Mouse (Mus musculus) embryonic facial prominence, embryonic 11.5 days (tissue): ENCODE measurements around the gene N4bp2. TPM values are rescaled to one million over a fixed set of nuclear protein-coding genes. Genes with fewer than 3 reads are reported as not detected.

Experiments
- ATAC-seq: fragments of 200-750 bp; cut with Nextera tagmentation; replicated peaks from 2 replicates; pipeline ENCODE4 v1.8.0; 2017; ENCODE audit warnings: low read depth; ENCODE audit not compliant: insufficient number of reproducible peaks, low FRiP score, low TSS enrichment
- DNase-seq: peaks from one replicate; pipeline ENCODE4 v3.0.0-alpha.2; 2015; ENCODE audit warnings: low spot score
- H3K27ac ChIP-seq: fragments of 300-500 bp; sonication (generic); replicated peaks from 2 replicates; pipeline ENCODE4 v1.5.1; 2014; ENCODE audit warnings: mild to moderate bottlenecking, low read depth, low read length, control low read depth
- H3K27me3 ChIP-seq: fragments of 300-500 bp; sonication (generic); 2 replicates; pipeline ENCODE4 v1.6.1; 2014; ENCODE audit warnings: mild to moderate bottlenecking, low read length, moderate library complexity, mixed read lengths; ENCODE audit not compliant: control insufficient read depth, insufficient read depth
- H3K36me3 ChIP-seq: fragments of 300-500 bp; sonication (generic); replicated peaks from 2 replicates; pipeline ENCODE4 v1.6.1; 2014; ENCODE audit warnings: low read depth, mild to moderate bottlenecking, low read length, moderate library complexity, mixed read lengths; ENCODE audit not compliant: control insufficient read depth, insufficient read depth
- H3K4me1 ChIP-seq: fragments of 300-500 bp; sonication (generic); 2 replicates; pipeline ENCODE4 v1.6.1; 2014; ENCODE audit warnings: low read length, mixed read lengths; ENCODE audit not compliant: control insufficient read depth, insufficient read depth
- H3K4me2 ChIP-seq: fragments of 300-500 bp; sonication (generic); 2 replicates; pipeline ENCODE4 v1.6.1; 2014; ENCODE audit warnings: low read depth, mild to moderate bottlenecking, control low read depth, low read length, moderate library complexity
- H3K4me3 ChIP-seq: fragments of 300-500 bp; sonication (generic); 2 replicates; pipeline ENCODE4 v1.5.1; 2014; ENCODE audit warnings: low read depth, low read length, control low read depth
- H3K9ac ChIP-seq: fragments of 300-500 bp; sonication (generic); replicated peaks from 2 replicates; pipeline ENCODE4 v1.6.1; 2014; ENCODE audit warnings: mild to moderate bottlenecking, control low read depth, low read length
- H3K9me3 ChIP-seq: fragments of 300-500 bp; sonication (generic); replicated peaks from 2 replicates; pipeline ENCODE4 v1.6.1; 2016; ENCODE audit warnings: mild to moderate bottlenecking, low read length, inconsistent platforms, mixed read lengths; ENCODE audit not compliant: control insufficient read depth
- WGBS: fragments of 180-500 bp; shearing (Covaris S2); extraction: QIAGEN DNeasy Blood & Tissue Kit; methylation state at CpG from one replicate; pipeline ENCODE4 v1.1.7; 2014; 5-methylcytosine and 5-hydroxymethylcytosine counted together
- polyA plus RNA-seq: library from polyadenylated mRNA; unstranded; fragments of >200 nt; fragmentation: Nextera tagmentation; extraction: Ambion mirVana; gene quantifications from 2 replicates; pipeline ENCODE4 v1.2.1, GENCODE M21; 2014

The N4bp2 gene
- polyA plus RNA-seq, 1 experiment from 2014 or later, result 50.7 TPM

DNA sequence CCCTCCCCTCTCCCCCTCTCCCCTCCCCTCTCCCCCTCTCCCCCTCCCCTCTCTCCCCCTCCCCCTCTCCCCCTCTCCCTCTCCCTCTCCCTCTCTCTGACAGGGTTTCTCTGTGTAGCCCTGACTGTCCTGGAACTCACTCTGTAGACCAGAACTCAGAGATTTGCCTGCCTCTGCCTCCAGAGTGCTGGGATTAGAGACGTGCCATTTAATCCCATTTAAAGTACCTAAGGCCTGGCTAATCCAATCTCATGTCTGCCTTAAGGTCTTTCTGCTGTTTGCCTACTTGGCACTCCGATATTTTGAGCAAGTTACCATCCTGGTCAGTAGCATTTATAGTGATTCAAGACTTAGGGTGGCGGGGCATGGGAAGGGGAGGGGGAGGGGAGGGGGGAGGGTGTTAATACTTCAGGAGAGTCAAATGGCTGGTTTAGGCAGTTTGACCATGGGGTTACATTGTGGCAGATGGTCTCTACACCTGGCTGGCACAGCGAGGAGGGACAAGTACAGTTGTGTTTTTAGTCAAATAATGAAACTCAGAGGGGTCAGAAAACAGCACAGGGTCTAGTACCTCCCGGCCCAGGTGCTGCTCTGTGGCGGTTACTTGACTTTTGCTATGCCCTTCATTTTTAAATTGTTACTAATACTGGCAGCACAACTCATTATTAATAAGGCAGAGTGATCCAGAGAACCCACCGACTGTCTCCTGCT lies 99.1 kb downstream of the N4bp2 start:
- Histone ChIP-seq H3K27ac (no peak overlapping the region), H3K9ac (no peak overlapping the region), H3K4me1 (no peaks in the 10 kb centered on the region), H3K27me3 (no peaks in the 10 kb centered on the region), H3K9me3 (no peaks in the 10 kb centered on the region), H3K36me3 (no peaks in the 10 kb centered on the region), H3K4me2 (no peak overlapping the region), H3K4me3 (no peak overlapping the region)
- ATAC-seq, result no peak
- 91% methylated on average over 7 of the region's 7 CpGs for WGBS
- DNase-seq, result no peak

DNA sequence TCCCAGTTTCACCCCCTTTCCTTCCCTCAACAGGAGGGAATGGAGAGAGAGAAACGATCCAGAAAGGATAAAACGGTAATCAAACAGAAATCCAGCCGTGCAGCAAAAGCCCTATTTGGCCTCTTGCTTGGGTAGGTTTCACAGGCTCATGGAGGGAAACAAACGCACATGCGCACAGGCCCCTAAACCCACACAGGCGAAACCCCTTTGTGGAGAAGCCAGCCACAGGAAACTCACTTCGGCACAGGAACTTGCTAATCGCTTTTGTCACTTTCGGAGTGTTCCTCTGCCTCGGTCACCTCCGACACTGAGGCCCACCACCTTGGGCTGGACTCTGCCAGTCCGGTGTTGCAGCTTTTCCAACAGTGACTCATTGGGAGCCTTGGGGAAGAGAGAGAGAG lies 100.0 kb downstream of the N4bp2 start:
- H3K27me3 ChIP-seq, result no peaks in the 10 kb centered on the region
- no peak for DNase-seq
- no peak overlapping the region for H3K4me3 ChIP-seq
- 79% methylated on average over 12 of the region's 12 CpGs for WGBS
- no peaks in the 10 kb centered on the region for H3K36me3 ChIP-seq
- no peak overlapping the region for H3K4me2 ChIP-seq
- H3K9me3 ChIP-seq, result no peaks in the 10 kb centered on the region
- H3K4me1 ChIP-seq, result no peaks in the 10 kb centered on the region
- H3K9ac ChIP-seq, result no peak overlapping the region
- ATAC-seq, result no peak
- no peak overlapping the region for H3K27ac ChIP-seq

DNA sequence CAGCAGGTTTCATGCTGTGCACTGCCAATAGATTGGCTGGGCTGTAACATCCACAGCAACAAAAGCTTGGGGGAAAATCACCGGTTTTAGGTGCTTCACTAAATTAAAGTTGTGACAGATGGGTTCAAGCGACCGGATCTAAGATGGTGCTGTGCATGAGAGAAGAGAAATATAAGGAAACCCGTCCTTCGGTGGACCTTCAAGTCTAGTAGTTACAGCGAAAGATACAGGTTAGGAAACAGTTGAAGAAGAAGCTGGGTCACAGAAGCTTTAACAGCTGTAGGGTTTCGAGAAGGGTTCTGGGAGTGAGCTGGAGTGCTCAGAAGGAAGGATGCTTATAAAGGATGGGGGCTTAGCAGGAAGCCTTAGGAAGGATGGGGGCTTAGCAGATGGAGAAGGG lies 101.2 kb downstream of the N4bp2 start:
- Histone ChIP-seq H3K9ac (no peak overlapping the region), H3K27me3 (no peaks in the 10 kb centered on the region), H3K27ac (no peak overlapping the region), H3K4me2 (no peak overlapping the region), H3K36me3 (no peaks in the 10 kb centered on the region), H3K4me3 (no peak overlapping the region), H3K4me1 (no peaks in the 10 kb centered on the region), H3K9me3 (no peaks in the 10 kb centered on the region)
- DNase-seq, result no peak
- ATAC-seq, result no peak
- 98% methylated on average over 7 of the region's 7 CpGs for WGBS

DNA sequence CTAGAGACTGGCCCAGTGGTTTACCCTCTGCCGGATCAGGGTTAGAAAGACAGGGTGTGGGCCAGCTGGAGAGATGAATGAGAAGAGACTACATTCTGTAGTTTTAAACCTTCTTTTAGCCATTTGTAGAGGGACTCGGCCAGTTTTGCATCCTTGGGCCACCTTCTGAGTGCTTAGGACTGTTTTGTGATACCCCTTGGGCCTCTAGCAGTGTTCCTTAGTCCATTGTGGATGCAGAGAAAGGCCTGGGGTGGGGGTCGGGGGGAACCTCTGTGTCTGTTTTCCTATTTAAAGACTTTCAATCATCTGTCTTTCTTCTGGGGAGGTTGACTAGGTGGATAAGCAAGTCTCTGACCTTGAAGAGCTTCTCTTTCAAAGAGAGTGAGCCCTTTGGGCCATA lies 101.6 kb downstream of the N4bp2 start:
- no peaks in the 10 kb centered on the region for H3K9me3 ChIP-seq
- H3K27me3 ChIP-seq, result no peaks in the 10 kb centered on the region
- H3K27ac ChIP-seq, result no peak overlapping the region
- H3K4me3 ChIP-seq, result no peak overlapping the region
- 77% methylated on average over 3 of the region's 3 CpGs for WGBS
- no peak overlapping the region for H3K4me2 ChIP-seq
- H3K36me3 ChIP-seq, result no peaks in the 10 kb centered on the region
- H3K4me1 ChIP-seq, result no peaks in the 10 kb centered on the region
- no peak overlapping the region for H3K9ac ChIP-seq
- DNase-seq (no peak), ATAC-seq (no peak)

DNA sequence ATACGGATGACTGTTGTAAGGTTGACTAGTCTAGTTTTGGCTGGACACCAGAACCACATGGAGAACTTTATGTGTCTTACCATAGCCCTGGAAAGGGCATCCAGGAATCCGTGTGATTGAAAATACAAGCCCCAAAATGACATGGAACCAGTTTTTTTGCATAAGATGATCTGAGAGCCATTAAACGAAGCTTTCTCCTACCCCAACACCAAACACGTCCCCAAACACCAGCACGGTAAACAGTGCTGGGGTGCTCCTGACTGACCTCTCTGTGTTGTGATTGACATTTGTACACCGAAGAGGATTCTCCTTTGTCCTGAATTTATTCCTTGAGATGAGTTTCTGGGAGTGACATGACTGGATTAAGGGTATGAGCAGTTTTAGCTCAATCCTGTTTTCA lies 103.3 kb downstream of the N4bp2 start:
- no peak overlapping the region for H3K27ac ChIP-seq
- H3K9ac ChIP-seq, result no peak overlapping the region
- H3K9me3 ChIP-seq, result no peaks in the 10 kb centered on the region
- no peak for DNase-seq
- no peak for ATAC-seq
- H3K4me1 ChIP-seq, result no peaks in the 10 kb centered on the region
- no peaks in the 10 kb centered on the region for H3K36me3 ChIP-seq
- 92% methylated on average over 6 of the region's 6 CpGs for WGBS
- no peak overlapping the region for H3K4me2 ChIP-seq
- no peak overlapping the region for H3K4me3 ChIP-seq
- no peaks in the 10 kb centered on the region for H3K27me3 ChIP-seq

DNA sequence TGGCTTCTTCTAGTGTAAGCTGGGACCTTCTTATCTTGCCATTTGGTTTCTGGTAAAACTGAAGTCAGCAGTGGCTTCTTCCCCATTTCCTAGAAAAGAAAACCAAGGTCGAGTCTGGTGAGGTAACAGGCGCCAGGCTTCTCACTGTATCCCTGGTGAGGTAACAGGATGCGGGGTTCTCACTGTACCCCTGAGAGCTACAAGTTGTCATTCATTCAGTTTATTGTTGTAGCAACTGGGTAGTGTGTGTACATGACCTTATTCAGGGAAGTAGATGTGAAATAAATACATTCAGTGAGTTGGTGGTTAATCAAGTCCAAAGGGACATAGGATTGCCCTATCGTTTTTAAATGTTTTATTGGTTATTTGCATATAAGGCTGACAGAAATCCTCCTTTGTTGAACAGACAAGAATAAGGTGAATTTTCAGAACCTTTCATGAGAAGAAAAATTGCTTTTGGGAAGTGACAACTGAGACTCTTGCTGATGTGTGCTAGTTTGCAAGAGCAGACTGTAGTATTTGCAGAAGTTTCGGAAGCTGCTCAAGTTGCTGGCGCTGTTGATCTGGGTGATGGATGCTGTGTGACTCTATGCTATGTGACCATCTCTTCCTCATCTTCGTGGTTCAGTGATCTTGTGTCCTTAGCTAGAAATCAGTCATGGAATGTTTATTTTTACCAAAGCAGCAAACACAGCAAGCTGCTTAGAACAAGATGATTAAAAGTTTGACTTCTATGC lies 104.2 kb downstream of the N4bp2 start:
- no peaks in the 10 kb centered on the region for H3K9me3 ChIP-seq
- ATAC-seq (no peak), DNase-seq (no peak)
- H3K27ac ChIP-seq, result no peak overlapping the region
- no peak overlapping the region for H3K9ac ChIP-seq
- 85% methylated on average over 7 of the region's 7 CpGs for WGBS
- no peaks in the 10 kb centered on the region for H3K4me1 ChIP-seq
- H3K36me3 ChIP-seq, result no peaks in the 10 kb centered on the region
- no peak overlapping the region for H3K4me3 ChIP-seq
- H3K27me3 ChIP-seq, result no peaks in the 10 kb centered on the region
- H3K4me2 ChIP-seq, result no peak overlapping the region

DNA sequence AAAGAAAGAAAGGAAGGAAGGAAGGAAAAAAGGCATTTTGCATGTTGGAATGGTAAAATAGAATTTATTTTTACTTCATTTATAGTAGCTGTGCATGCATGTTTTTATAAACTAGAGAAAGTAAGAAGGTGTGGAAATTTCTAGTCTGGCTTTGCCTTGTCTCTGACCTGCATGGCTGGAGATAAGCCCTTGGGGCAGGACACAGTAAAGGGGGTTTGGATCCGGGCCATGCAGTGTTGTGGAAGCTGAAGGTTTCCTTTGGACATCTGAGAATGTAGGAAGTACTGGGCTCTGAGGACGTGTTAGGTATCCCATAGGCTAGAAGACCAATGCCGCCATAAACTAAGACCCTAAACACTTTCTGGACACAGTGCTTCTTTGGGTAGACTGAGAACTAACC lies 105.1 kb downstream of the N4bp2 start:
- 66% methylated on average over 3 of the region's 3 CpGs for WGBS
- no peak overlapping the region for H3K9ac ChIP-seq
- H3K36me3 ChIP-seq, result no peaks in the 10 kb centered on the region
- H3K4me3 ChIP-seq, result no peak overlapping the region
- no peaks in the 10 kb centered on the region for H3K4me1 ChIP-seq
- H3K27me3 ChIP-seq, result no peaks in the 10 kb centered on the region
- ATAC-seq, result no peak
- no peaks in the 10 kb centered on the region for H3K9me3 ChIP-seq
- H3K27ac ChIP-seq, result no peak overlapping the region
- DNase-seq, result no peak
- no peak overlapping the region for H3K4me2 ChIP-seq

DNA sequence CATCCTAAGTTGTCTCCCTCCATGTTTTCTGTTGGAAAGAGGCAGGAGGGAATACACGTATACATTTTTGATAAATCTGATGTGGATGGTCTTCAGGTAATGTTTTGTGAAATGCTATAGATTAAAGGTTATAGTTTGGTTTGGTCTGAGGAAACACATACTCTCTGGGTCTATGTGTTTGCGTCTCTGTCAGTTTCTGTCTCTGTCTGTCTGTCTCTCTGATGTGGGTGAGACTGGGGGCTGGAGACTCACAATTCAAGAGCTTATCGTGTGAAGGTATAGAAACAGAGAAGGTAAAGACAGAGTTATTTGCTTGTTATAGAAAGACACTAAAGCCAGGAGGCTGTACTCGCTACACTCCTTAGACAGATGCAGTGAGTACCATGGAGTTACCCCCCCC lies 106.3 kb downstream of the N4bp2 start:
- ATAC-seq (no peak), DNase-seq (no peak)
- Histone ChIP-seq H3K36me3 (no peaks in the 10 kb centered on the region), H3K4me3 (no peak overlapping the region), H3K27me3 (no peaks in the 10 kb centered on the region), H3K9me3 (no peaks in the 10 kb centered on the region), H3K9ac (no peak overlapping the region), H3K4me1 (no peaks in the 10 kb centered on the region), H3K4me2 (no peak overlapping the region), H3K27ac (no peak overlapping the region)
- 86% methylated on average over 4 of the region's 4 CpGs for WGBS
